Mouse (Mus musculus) hindbrain, embryonic 15.5 days (tissue): Measurements from ENCODE around the gene Cenpp. TPM values are rescaled to one million over a fixed set of nuclear protein-coding genes. Genes with fewer than 3 reads are reported as not detected.
"Not testable (repeated sequence)": the region's sequence is repeated elsewhere in the genome, so short reads cannot be mapped to it uniquely, and the experiment has no call there.

ENCODE experiments used
- ATAC-seq: fragments of 200-750 bp; cut with Nextera tagmentation; 2 replicates; pipeline ENCODE4 v1.8.0; 2017; ENCODE audit warnings: low read depth, moderate number of reproducible peaks, moderate TSS enrichment; ENCODE audit not compliant: low FRiP score
- H3K27ac ChIP-seq: fragments of 300-500 bp; sonication (generic); replicated peaks from 2 replicates; pipeline ENCODE4 v1.5.1; 2015; ENCODE audit warnings: mild to moderate bottlenecking, inconsistent platforms
- H3K27me3 ChIP-seq: fragments of 300-500 bp; sonication (generic); 2 replicates; pipeline ENCODE4 v1.6.1; 2015; ENCODE audit warnings: control low read depth, inconsistent platforms
- H3K36me3 ChIP-seq: fragments of 300-500 bp; sonication (generic); 2 replicates; pipeline ENCODE4 v1.6.1; 2015; ENCODE audit warnings: control low read depth, inconsistent platforms
- H3K4me1 ChIP-seq: fragments of 300-500 bp; sonication (generic); replicated peaks from 2 replicates; pipeline ENCODE4 v1.6.1; 2015; ENCODE audit warnings: control low read depth, inconsistent platforms
- H3K4me2 ChIP-seq: fragments of 300-500 bp; sonication (generic); 2 replicates; pipeline ENCODE4 v1.6.1; 2015; ENCODE audit warnings: moderate library complexity, mild to moderate bottlenecking, inconsistent platforms
- H3K4me3 ChIP-seq: fragments of 300-500 bp; sonication (generic); 2 replicates; pipeline ENCODE4 v1.5.1; 2015; ENCODE audit warnings: mild to moderate bottlenecking, inconsistent platforms
- H3K9ac ChIP-seq: fragments of 300-500 bp; sonication (generic); 2 replicates; pipeline ENCODE4 v1.6.1; 2015; ENCODE audit warnings: inconsistent platforms
- H3K9me3 ChIP-seq: fragments of 300-500 bp; sonication (generic); 2 replicates; pipeline ENCODE4 v1.6.1; 2016; ENCODE audit warnings: control low read depth, inconsistent platforms
- WGBS: fragments of 180-500 bp; shearing (Covaris S2); methylation state at CpG from one replicate; pipeline ENCODE4 v1.1.7; 2015; 5-methylcytosine and 5-hydroxymethylcytosine counted together
- polyA plus RNA-seq: library from polyadenylated mRNA; unstranded; fragments of >200 nt; fragmentation: Nextera tagmentation; extraction: Ambion mirVana; gene quantifications from 2 replicates; pipeline ENCODE4 v1.2.1, GENCODE M21; 2015

Cenpp gene
- polyA plus RNA-seq, 1 experiment from 2014 or later = 7.1 TPM

GRCm38 (mm10) chr13:49643669-49644362 is 8.8 kb downstream of the Cenpp start:
- no peaks in the 10 kb centered on the region for H3K36me3 ChIP-seq
- no peak for ATAC-seq
- H3K9me3 ChIP-seq = no peaks in the 10 kb centered on the region
- no peak overlapping the region for H3K9ac ChIP-seq
- no peak overlapping the region for H3K4me2 ChIP-seq
- H3K27me3 ChIP-seq = no peaks in the 10 kb centered on the region
- no peak overlapping the region for H3K27ac ChIP-seq
- H3K4me1 ChIP-seq = no peaks in the 10 kb centered on the region
- H3K4me3 ChIP-seq = no peak overlapping the region

GRCm38 (mm10) chr13:49642650-49643049 is 9.9 kb downstream of the Cenpp start:
- H3K27ac ChIP-seq = no peak overlapping the region
- H3K9ac ChIP-seq = no peak overlapping the region
- 72% methylated on average over 6 of the region's 6 CpGs for WGBS
- no peaks in the 10 kb centered on the region for H3K27me3 ChIP-seq
- ATAC-seq = no peak
- no peak overlapping the region for H3K4me3 ChIP-seq
- no peak overlapping the region for H3K4me2 ChIP-seq
- H3K4me1 ChIP-seq = no peaks in the 10 kb centered on the region
- H3K9me3 ChIP-seq = no peaks in the 10 kb centered on the region
- no peaks in the 10 kb centered on the region for H3K36me3 ChIP-seq

DNA sequence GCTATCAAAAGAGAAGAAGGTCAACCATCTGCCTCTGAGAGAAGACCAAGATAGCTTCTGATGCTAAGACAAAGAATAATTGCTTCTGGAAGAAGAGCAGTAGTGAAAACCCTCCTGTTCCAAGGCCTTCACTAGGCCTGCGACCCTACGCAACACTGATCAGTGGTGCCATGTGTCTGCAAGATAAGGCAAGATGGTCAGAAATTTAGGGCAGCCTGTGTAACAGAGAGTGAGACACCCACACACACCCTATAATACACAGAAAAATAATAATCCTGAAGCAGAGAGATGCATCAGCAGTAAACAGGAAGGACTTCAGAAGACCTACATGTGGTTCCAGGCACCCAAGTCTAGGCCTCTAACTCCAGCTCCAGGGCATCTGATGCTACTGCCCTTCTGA is 12.6 kb downstream of the Cenpp start:
- H3K9me3 ChIP-seq = no peaks in the 10 kb centered on the region
- ATAC-seq = no peak
- no peak overlapping the region for H3K4me2 ChIP-seq
- WGBS = 98% methylated on average over 2 of the region's 2 CpGs
- H3K4me1 ChIP-seq = no peaks in the 10 kb centered on the region
- H3K27ac ChIP-seq = no peak overlapping the region
- no peaks in the 10 kb centered on the region for H3K27me3 ChIP-seq
- H3K9ac ChIP-seq = no peak overlapping the region
- H3K36me3 ChIP-seq = no peaks in the 10 kb centered on the region
- H3K4me3 ChIP-seq = no peak overlapping the region

GRCm38 (mm10) chr13:49629076-49629475 is 23.5 kb downstream of the Cenpp start:
- no peak overlapping the region for H3K4me3 ChIP-seq
- WGBS = 85% methylated on average over 2 of the region's 2 CpGs
- ATAC-seq = no peak
- no peaks in the 10 kb centered on the region for H3K9me3 ChIP-seq
- H3K4me2 ChIP-seq = no peak overlapping the region
- H3K27me3 ChIP-seq = no peaks in the 10 kb centered on the region
- H3K27ac ChIP-seq = no peak overlapping the region
- no peaks in the 10 kb centered on the region for H3K36me3 ChIP-seq
- no peaks in the 10 kb centered on the region for H3K4me1 ChIP-seq
- H3K9ac ChIP-seq = no peak overlapping the region

DNA sequence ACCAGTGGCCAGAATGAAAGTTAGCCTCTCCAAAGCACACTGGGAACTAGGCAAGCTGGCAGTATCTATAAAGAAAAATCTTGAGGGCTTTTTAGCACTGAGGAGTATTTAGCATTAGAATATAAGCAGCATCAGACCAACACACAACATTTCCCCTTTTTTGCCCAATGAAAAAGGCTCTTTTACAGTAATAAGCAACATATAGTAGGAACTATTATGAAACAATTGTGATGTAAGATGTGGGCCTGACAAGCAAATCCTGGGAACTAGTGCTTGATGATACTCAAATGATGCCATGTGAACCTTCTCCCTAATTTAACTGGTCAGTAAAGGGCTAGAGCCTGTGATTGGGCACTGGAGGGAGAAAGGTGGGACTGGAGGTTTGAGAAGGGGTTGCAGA is 24.4 kb downstream of the Cenpp start:
- Histone ChIP-seq H3K9me3 (no peaks in the 10 kb centered on the region), H3K4me1 (no peaks in the 10 kb centered on the region), H3K4me3 (no peak overlapping the region), H3K27me3 (no peaks in the 10 kb centered on the region), H3K9ac (no peak overlapping the region), H3K27ac (no peak overlapping the region), H3K36me3 (no peaks in the 10 kb centered on the region), H3K4me2 (no peak overlapping the region)
- ATAC-seq = no peak

- WGBS = 84% methylated on average over 1 of the region's 1 CpGs
- no peaks in the 10 kb centered on the region for H3K36me3 ChIP-seq
- ATAC-seq = no peak
- H3K4me3 ChIP-seq = no peak overlapping the region
- no peaks in the 10 kb centered on the region for H3K4me1 ChIP-seq
- no peak overlapping the region for H3K9ac ChIP-seq
- H3K27ac ChIP-seq = no peak overlapping the region
- no peak overlapping the region for H3K4me2 ChIP-seq
- no peaks in the 10 kb centered on the region for H3K27me3 ChIP-seq
- H3K9me3 ChIP-seq = no peaks in the 10 kb centered on the region
Observed at GRCm38 (mm10) chr13:49623216-49623615, 29.4 kb downstream of the Cenpp start.

DNA sequence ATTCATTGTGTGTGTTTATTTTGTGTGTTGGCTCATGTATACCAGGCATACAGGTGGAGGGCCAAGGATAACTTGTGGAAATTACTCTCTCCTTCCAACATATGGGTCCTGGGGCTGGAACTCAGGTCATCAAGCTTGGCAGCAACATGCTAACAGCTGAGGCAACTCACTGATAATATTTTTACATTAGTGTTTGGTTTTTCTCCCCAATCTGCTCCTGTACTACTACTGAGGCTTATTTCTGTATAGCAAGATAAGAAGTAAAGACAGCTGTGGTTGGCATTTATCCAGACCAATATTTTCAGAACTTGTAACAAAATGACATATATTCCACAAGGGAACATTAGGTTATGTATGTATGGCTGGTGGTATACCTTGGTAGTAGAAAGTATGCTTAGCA is 34.2 kb downstream of the Cenpp start:
- no peak overlapping the region for H3K9ac ChIP-seq
- H3K9me3 ChIP-seq = no peaks in the 10 kb centered on the region
- no peak overlapping the region for H3K4me3 ChIP-seq

GRCm38 (mm10) chr13:49617021-49617420 is 35.6 kb downstream of the Cenpp start:
- Histone ChIP-seq H3K9me3 (no peaks in the 10 kb centered on the region), H3K9ac (no peak overlapping the region), H3K36me3 (no peaks in the 10 kb centered on the region), H3K4me2 (no peak overlapping the region), H3K4me1 (no peaks in the 10 kb centered on the region), H3K27me3 (no peaks in the 10 kb centered on the region), H3K27ac (no peak overlapping the region), H3K4me3 (no peak overlapping the region)
- no peak for ATAC-seq
- WGBS = 94% methylated on average over 3 of the region's 3 CpGs

More for the DNA sequence above, 34.2 kb downstream of the Cenpp start:
- ATAC-seq = no peak
- no peaks in the 10 kb centered on the region for H3K4me1 ChIP-seq
- no peaks in the 10 kb centered on the region for H3K27me3 ChIP-seq
- no peak overlapping the region for H3K4me2 ChIP-seq
- no peaks in the 10 kb centered on the region for H3K36me3 ChIP-seq
- H3K27ac ChIP-seq = no peak overlapping the region

DNA sequence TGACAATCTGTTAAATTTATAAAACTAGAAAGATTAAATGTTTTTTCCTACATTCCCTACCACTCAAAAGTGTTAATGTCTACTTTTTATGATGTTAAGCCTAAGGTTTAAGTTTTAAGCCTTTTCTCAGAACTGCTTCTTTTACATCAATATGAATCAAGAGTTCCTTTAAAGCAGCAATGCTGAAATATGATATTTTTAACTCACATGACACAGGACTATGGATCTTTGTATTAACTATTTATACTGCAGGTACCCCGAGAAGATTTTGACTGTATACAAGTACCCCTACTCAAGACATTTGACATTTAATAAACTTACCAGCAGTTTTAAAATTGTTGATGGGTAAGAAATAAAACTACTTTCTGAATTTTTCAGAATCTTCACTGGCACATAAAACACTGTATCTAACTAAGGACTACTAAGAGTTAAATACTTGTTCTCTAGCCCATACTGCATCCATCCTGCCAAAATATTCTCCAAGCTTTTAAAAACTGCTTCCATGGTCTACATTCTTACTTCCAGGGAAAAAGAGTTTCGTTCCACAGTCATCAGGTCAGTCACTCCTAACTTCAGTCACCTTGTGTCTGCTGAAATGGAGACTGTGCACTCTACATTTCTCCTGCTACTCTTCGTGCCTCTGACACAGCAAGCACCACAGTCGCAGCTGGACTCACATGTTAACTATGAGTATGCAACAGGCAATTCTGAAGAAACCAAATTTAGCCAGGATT is 43.8 kb downstream of the Cenpp start:
- Histone ChIP-seq H3K4me2 (no peak overlapping the region), H3K27me3 (no peaks in the 10 kb centered on the region), H3K36me3 (no peaks in the 10 kb centered on the region), H3K4me3 (no peak overlapping the region), H3K9ac (no peak overlapping the region), H3K4me1 (no peaks in the 10 kb centered on the region), H3K9me3 (no peaks in the 10 kb centered on the region), H3K27ac (no peak overlapping the region)
- 82% methylated on average over 4 of the region's 4 CpGs for WGBS
- ATAC-seq = no peak

GRCm38 (mm10) chr13:49607714-49608113 is 44.9 kb downstream of the Cenpp start, which contains the start of gene Ogn:
Ogn (plus strand) TSS chr13:49608046.
- no peak within 1 kb of the TSS for H3K4me2 ChIP-seq
- no peaks in the 10 kb centered on the region for H3K9me3 ChIP-seq
- no peak for ATAC-seq
- H3K27ac ChIP-seq = no peak within 1 kb of the TSS
- no peaks in the 10 kb centered on the region for H3K36me3 ChIP-seq
- H3K27me3 ChIP-seq = no peaks in the 10 kb centered on the region
- H3K4me3 ChIP-seq = no peak within 1 kb of the TSS
- WGBS = 82% methylated on average over 4 of the region's 4 CpGs
- H3K4me1 ChIP-seq = no peaks in the 10 kb centered on the region
- H3K9ac ChIP-seq = no peak within 1 kb of the TSS

DNA sequence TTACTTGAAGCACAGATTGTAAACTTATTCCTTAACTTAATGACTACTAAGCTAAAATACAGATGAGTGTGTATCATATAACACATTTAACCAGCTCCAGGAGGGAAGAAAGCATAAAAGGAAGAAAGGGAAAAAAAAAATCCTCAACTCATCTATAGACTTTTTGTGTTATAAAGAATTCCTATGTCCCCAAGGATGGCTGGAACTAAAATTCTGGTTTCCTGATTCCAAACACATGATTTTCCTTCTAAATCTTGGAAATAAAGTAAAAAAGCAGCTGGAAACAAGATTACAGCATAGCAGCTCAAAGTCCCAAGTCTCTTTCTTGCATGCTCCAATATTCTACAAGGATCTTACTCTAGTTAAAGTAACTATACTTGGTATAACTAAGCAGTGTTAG is 49.0 kb downstream of the Cenpp start:
- no peak for ATAC-seq
- Histone ChIP-seq H3K4me1 (no peaks in the 10 kb centered on the region), H3K4me2 (no peak overlapping the region), H3K9me3 (no peaks in the 10 kb centered on the region), H3K27ac (no peak overlapping the region), H3K4me3 (no peak overlapping the region), H3K9ac (no peak overlapping the region), H3K36me3 (no peaks in the 10 kb centered on the region), H3K27me3 (no peaks in the 10 kb centered on the region)

DNA sequence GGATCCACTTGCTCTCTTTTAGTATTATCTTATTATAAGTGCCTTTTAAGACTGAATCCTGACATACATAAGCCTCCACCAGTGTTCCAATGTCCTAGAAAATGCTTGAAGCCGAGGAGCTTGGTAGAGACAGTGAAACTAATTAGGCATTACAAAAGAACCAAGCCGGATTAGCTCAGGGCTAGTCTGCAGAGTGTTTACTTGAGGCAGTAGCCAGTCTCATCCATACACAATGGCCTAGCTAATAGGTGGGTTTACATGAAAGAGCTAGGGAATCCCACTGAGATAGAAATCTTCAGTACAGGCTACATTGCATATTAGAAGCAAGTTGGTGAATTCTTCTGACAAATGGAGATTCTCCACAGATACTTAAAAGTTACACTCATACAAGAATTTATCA is 50.0 kb downstream of the Cenpp start:
- H3K9me3 ChIP-seq, H3K27me3 ChIP-seq, H3K4me1 ChIP-seq, H3K9ac ChIP-seq, ATAC-seq, H3K27ac ChIP-seq, H3K4me2 ChIP-seq, H3K36me3 ChIP-seq, H3K4me3 ChIP-seq: not testable (repeated sequence)
- WGBS = 53% methylated on average over 2 of the region's 2 CpGs

- Histone ChIP-seq H3K4me3 (no peak overlapping the region), H3K27ac (no peak overlapping the region), H3K4me1 (no peaks in the 10 kb centered on the region), H3K4me2 (no peak overlapping the region), H3K27me3 (no peaks in the 10 kb centered on the region), H3K9ac (no peak overlapping the region), H3K36me3 (no peaks in the 10 kb centered on the region), H3K9me3 (no peaks in the 10 kb centered on the region)
- no peak for ATAC-seq
- WGBS = 94% methylated on average over 6 of the region's 6 CpGs
Observed at GRCm38 (mm10) chr13:49586062-49586461, 66.5 kb downstream of the Cenpp start.
